Mouse (Mus musculus) lung, adult 2 months (tissue): ENCODE measurements at regions not wholly inside any gene's neighbourhood (a gene's known extent, or its start where the extent isn't known, plus 50 kb on each side); places are given as distances from the start of the nearest gene placed in this dataset.

Experiments
- DNase-seq: peaks from one replicate; pipeline ENCODE4 v3.0.0; 2022
- H3K4me1 ChIP-seq: fragments of 200-500 bp; 2 replicates; pipeline ENCODE4 v1.6.1; 2011; ENCODE audit warnings: low read length; ENCODE audit not compliant: control insufficient read depth, insufficient read depth
- H3K4me3 ChIP-seq: fragments of 200-500 bp; replicated peaks from 2 replicates; pipeline ENCODE3; 2011; ENCODE audit warnings: low read depth, mild to moderate bottlenecking, control low read depth, low read length; ENCODE audit errors: extremely low read depth
- CTCF ChIP-seq: fragments of 200-500 bp; IDR thresholded peaks from 2 replicates; pipeline ENCODE4 v1.5.1; 2011; ENCODE audit warnings: mild to moderate bottlenecking, low read length, control low read depth; ENCODE audit not compliant: insufficient read depth
- POLR2A ChIP-seq: fragments of 200-500 bp; IDR thresholded peaks from 2 replicates; pipeline ENCODE4 v1.6.1; 2011; ENCODE audit warnings: low read depth, mild to moderate bottlenecking, control low read depth, low read length, borderline replicate concordance; ENCODE audit errors: extremely low read depth
- WGBS: fragments of 180-500 bp; shearing (Covaris S2); methylation state at CpG from one replicate; pipeline ENCODE4 v1.1.7; 2018; 5-methylcytosine and 5-hydroxymethylcytosine counted together

DNA sequence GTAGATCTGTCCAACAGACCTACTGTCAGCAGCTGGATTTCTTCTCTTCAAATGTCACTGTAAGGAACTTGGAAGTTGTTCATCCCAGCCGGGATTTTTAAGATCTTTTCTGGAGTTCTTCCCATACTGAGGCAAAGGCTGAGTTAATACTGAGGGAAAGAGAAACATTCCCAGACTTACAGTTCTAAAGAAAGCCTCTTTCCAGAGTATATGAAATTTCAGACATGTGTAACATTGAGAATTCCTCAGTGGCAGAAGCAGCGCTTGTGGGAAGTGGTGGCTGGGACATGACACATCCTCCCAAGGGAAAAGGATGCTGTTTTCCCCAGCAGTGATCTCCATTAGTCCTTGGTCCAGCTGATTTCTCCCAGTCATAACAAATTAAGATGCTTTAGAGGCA, 556.8 kb upstream of the Tle4 start:
- Histone ChIP-seq H3K4me3 (no peak overlapping the region), H3K4me1 (no peaks in the 10 kb centered on the region)
- no peak for DNase-seq
- 48% methylated on average over 2 of the region's 2 CpGs for WGBS
- TF ChIP-seq POLR2A (no peak), CTCF (no peak)

DNA sequence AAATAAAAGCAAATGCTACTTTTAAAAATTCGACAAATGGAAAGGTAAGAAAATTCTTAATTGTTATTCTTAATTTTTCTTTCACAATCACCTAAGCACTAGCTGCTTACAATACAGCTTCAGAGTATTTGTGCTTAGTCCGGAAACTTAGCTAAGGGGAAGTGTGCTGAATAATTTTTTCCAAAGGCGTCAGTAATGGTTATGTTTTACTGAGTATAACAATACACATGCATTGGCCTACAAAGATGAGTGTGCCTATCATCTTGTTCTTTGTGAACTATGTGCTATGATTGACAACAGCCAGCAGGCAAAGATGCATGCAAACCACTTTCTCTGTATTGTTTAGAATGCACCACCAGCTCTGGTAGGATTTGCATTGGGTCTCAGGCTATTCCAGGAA, 548.5 kb upstream of the Tle4 start:
- no peak overlapping the region for H3K4me3 ChIP-seq
- no peak for DNase-seq
- no peak for TF ChIP-seq CTCF
- H3K4me1 ChIP-seq = no peaks in the 10 kb centered on the region
- 75% methylated on average over 3 of the region's 3 CpGs for WGBS

- DNase-seq = no peak
- no peak for TF ChIP-seq POLR2A
- TF ChIP-seq CTCF = no peak
- 42% methylated on average over 4 of the region's 4 CpGs for WGBS
- Histone ChIP-seq H3K4me3 (no peak overlapping the region), H3K4me1 (no peaks in the 10 kb centered on the region)
These were observed 529.3 kb upstream of the Tle4 start for GRCm38 (mm10) chr19:15127122-15127521.

- Histone ChIP-seq H3K4me3 (no peak overlapping the region), H3K4me1 (no peaks in the 10 kb centered on the region)
- 81% methylated on average over 4 of the region's 4 CpGs for WGBS
- no peak for DNase-seq
- TF ChIP-seq POLR2A (no peak), CTCF (no peak)
These were observed 510.7 kb upstream of the Tle4 start for GRCm38 (mm10) chr19:15108441-15109026.

GRCm38 (mm10) chr19:15095054-15095453, 497.2 kb upstream of the Tle4 start:
- TF ChIP-seq CTCF = no peak
- no peak for TF ChIP-seq POLR2A
- Histone ChIP-seq H3K4me3 (no peak overlapping the region), H3K4me1 (no peaks in the 10 kb centered on the region)
- no peak for DNase-seq
- WGBS = 43% methylated on average over 1 of the region's 1 CpGs

- DNase-seq = no peak
- Histone ChIP-seq H3K4me3 (no peak overlapping the region), H3K4me1 (no peaks in the 10 kb centered on the region)
- 32% methylated on average over 3 of the region's 3 CpGs for whole genome bisulfite sequencing
- no peak for TF ChIP-seq POLR2A
- TF ChIP-seq CTCF = no peak
These were observed 495.7 kb upstream of the Tle4 start for GRCm38 (mm10) chr19:15093534-15093933.

DNA sequence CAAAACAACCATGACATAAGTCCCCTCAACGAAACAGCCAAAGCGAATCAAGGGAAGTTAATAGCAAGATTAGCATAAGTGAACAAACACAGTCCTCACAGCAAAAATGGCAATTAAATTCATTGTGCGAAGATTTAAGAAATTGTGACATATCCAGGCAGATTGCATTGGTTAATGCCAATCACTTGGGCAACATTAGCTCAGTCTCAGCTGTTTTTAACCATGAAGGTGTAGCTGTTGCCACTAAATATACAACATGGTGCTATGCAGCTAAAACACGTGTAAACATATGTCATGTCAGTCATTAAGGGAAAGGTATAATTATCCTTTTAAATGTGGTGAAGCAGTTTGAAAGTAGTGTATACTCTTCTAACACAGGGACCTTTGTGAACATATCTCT, 482.8 kb upstream of the Tle4 start:
- no peak overlapping the region for H3K4me3 ChIP-seq
- no peak for DNase-seq
- 86% methylated on average over 4 of the region's 4 CpGs for WGBS
- no peaks in the 10 kb centered on the region for H3K4me1 ChIP-seq
- TF ChIP-seq POLR2A (no peak), CTCF (no peak)

GRCm38 (mm10) chr19:15057801-15058200, 459.9 kb upstream of the Tle4 start:
- H3K4me1 ChIP-seq = no peaks in the 10 kb centered on the region
- 88% methylated on average over 3 of the region's 3 CpGs for WGBS
- DNase-seq = no peak
- no peak for TF ChIP-seq CTCF
- no peak for TF ChIP-seq POLR2A
- no peak overlapping the region for H3K4me3 ChIP-seq

DNA sequence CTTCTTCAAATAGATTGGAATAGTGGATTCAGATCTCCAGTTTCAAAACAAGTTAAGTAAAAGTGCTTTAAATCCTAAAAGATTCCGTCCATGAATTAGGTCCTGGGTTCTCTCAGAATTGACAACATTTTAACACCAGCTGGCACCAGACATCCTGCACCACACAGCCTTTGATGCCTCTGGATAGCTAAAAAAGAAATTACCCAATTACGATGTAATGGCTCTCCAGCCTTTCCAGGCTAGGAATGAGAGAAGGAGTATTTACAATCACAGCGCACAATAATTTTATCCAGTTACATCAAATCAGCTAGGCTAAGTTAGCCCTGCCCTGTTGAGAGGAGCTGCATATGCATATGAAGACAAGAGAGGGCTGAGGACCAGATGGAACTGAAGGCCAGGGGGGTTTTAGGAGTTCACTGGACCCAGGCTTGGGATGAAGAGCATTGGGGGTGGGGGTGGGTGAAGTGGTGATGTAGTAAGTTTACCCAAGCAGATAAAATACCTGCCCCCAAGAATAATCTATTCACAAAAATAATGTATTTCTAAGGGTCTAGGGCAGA, 455.8 kb upstream of the Tle4 start:
- no peaks in the 10 kb centered on the region for H3K4me1 ChIP-seq
- no peak overlapping the region for H3K4me3 ChIP-seq
- DNase-seq = no peak
- WGBS = 67% methylated on average over 3 of the region's 3 CpGs
- TF ChIP-seq POLR2A = no peak
- no peak for TF ChIP-seq CTCF

- no peak overlapping the region for H3K4me3 ChIP-seq
- DNase-seq = no peak
- 85% methylated on average over 10 of the region's 10 CpGs for WGBS
These were observed 454.9 kb upstream of the Tle4 start for GRCm38 (mm10) chr19:15052642-15053239.

More at GRCm38 (mm10) chr19:15052642-15053239, 454.9 kb upstream of the Tle4 start:
- no peaks in the 10 kb centered on the region for H3K4me1 ChIP-seq
- no peak for TF ChIP-seq CTCF
- TF ChIP-seq POLR2A = no peak
